Mouse (Mus musculus) stomach, adult 2 months (tissue): Measurements from ENCODE around the gene Pif1. TPM values are rescaled to one million over a fixed set of nuclear protein-coding genes. Genes with fewer than 3 reads are reported as not detected.

Experiments
- polyA plus RNA-seq: library from polyadenylated mRNA; depleted of rRNA; stranded (reverse); fragments of >200 nt; gene quantifications from 2 replicates; pipeline ENCODE4 v1.2.3, GENCODE M21; 2012; rRNA removed

Pif1 gene
- polyA plus RNA-seq = 1.0 TPM in 2 replicates

GRCm38 (mm10) chr9:65586406-65587269 lies at the start of gene Pif1:
Gene Pif1 (plus strand): TSS chr9:65587160.

GRCm38 (mm10) chr9:65579781-65580371 lies 7.1 kb upstream of the Pif1 start, which contains the start of gene Plekho2:
Gene Plekho2 (minus strand): TSS chr9:65580040.

GRCm38 (mm10) chr9:65629025-65629766 lies 42.2 kb downstream of the Pif1 start, which contains the start of gene Rbpms2:
Gene Rbpms2 (plus strand): TSS chr9:65629648.

Other genes starting within 250 kb of the Pif1 start
- gene Pdcd7, start 241.1 kb upstream of the Pif1 start, polyA plus RNA-seq = 5.3 and 10.1 TPM in 2 replicates
- 0.10 and 0.16 TPM in 2 replicates for gene Ubap1l, start 226.1 kb upstream of the Pif1 start, polyA plus RNA-seq
- gene Kbtbd13, start 195.5 kb upstream of the Pif1 start, polyA plus RNA-seq = 0.22 and 0.25 TPM in 2 replicates
- gene Rasl12, start 188.7 kb upstream of the Pif1 start, polyA plus RNA-seq = 7.5 and 8.4 TPM in 2 replicates
- gene Slc51b, start 164.2 kb upstream of the Pif1 start, polyA plus RNA-seq = not detected in 2 replicates
- 1.9 and 2.9 TPM in 2 replicates for gene Mtfmt, start 151.4 kb upstream of the Pif1 start, polyA plus RNA-seq
- 3.8 and 5.6 TPM in 2 replicates for gene Spg21, start 126.2 kb upstream of the Pif1 start, polyA plus RNA-seq
- 0.05 and 0.16 TPM in 2 replicates for gene Ankdd1a, start 67.0 kb upstream of the Pif1 start, polyA plus RNA-seq
- gene Plekho2, start 7.1 kb upstream of the Pif1 start, polyA plus RNA-seq = 8.1 and 9.6 TPM in 2 replicates
- gene Rbpms2, start 42.5 kb downstream of the Pif1 start, polyA plus RNA-seq = 38.2 and 60.8 TPM in 2 replicates
- gene Oaz2, start 80.8 kb downstream of the Pif1 start, polyA plus RNA-seq = 37.9 and 72.6 TPM in 2 replicates
- 3.8 and 5.7 TPM in 2 replicates for gene Zfp609, start 240.4 kb downstream of the Pif1 start, polyA plus RNA-seq